Mouse (Mus musculus): ENCODE results near the gene Carhsp1.

Carhsp1 gene

GRCm38 (mm10) chr16:8671551-8672349 lies at the start of gene Carhsp1:
Gene Carhsp1 (minus strand): TSS chr16:8672155.
- DNase-seq (ENCODE audit: low spot score) = peak; percentile 68

DNA sequence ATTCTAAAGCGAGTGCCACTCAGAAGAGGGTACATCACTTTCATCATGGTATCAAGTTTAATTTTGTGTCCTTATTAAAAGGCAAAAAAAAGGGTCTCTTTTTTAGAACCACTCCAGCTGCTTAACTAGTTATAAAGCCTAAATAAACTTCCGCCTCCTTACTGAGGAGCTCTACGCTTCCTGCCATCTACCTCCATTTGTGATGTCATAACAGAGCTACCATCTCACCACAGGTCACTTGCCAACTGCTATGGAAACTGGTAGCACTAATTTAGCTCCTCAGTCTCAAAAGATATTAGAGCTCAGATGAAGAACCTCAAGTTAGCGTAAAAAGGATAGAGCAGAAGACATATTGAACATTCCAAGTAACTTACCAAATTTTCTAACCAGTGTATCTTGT lies 48.5 kb upstream of the Carhsp1 start:
- DNase-seq (ENCODE audit: low spot score) = no peak

DNA sequence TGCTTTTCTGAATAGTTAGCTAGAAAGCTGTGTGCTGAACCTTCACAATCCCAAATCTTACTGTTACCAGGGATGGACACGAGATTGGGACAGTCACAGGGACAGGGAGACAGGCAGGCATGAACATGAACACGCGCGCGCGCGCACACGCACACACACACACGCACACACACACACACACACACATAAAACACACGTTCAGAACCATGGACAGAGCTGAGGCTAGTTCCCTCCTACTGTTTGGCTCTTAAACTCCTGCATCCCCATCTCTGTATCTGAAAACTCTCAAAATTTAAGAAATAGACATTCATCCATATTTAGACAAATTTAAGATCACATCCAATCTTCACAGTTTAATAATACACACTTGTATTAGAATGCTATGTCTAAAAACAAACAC lies 45.8 kb upstream of the Carhsp1 start:
- no peak for DNase-seq (ENCODE audit: low spot score)

- DNase-seq (ENCODE audit: low spot score) = no peak
Measured at GRCm38 (mm10) chr16:8716300-8716699, 44.3 kb upstream of the Carhsp1 start.

DNA sequence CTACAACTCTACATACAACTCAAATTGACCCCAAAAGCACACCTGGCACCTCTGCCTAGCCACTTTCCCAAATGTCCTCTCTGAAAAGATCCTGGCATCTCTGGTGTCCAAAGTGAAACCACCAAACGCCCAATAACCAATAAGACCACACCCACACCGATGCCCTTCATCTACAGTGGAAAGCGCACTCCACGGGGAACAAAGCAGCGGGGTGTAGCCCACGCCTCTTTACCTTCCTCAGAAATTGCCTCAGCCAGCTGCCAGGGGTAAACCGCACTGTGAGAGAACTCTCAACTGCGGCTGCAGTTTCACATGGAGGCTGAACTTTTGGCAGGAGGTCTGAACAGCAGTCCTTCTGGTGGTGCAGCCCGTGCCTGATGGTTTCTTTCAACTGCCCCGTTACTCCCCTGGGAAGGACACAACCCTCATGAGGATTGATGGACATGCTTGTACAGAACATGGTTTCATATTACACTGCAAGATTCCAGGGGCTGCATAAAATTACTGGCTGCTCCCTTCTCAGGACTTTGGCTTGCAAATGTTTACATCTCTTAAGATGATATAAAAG lies 43.6 kb upstream of the Carhsp1 start:
- DNase-seq (ENCODE audit: low spot score) = no peak

- DNase-seq (ENCODE audit: low spot score) = no peak
Measured at GRCm38 (mm10) chr16:8714851-8715250, 42.9 kb upstream of the Carhsp1 start.

DNA sequence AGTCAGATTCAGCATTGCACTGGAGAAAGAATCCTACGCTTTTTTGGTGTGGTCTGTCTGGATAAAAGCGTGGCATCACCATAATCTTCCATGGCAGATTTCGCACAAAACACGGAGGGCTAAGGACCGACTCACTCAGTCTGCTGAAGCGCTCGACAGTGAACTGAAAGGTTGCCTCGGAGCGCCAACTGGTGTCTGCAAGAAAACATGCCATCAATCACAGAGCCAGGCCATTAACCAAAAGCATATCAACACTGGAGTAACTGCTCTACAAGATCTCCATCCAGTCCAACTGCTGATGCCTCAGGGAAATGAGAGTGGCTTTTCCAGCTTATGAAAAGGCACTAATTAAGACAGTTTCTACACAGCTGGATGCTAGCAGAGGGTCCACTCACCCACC lies 40.0 kb upstream of the Carhsp1 start:
- DNase-seq (ENCODE audit: low spot score) = no peak

- DNase-seq (ENCODE audit: low spot score) = no peak
Measured at GRCm38 (mm10) chr16:8700586-8700985, 28.6 kb upstream of the Carhsp1 start.

DNA sequence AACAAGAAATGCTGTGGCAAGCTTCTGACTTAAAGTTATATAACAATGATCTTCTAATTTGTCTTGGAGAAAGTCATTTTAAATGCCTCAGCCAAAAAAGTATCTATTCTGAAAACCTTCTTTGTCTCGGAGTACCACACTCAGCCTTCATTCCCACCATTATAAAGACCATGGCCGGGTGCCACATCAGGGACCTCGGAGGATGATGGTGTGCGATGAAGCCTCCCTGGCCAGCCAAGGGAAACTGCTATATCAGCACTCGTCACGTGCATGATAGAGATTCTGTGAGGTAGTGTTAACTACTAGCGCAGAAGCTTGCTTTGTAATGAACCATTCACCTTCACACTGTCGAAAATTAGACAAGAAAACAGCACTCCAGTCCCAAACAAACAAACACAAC lies 27.6 kb upstream of the Carhsp1 start:
- DNase-seq (ENCODE audit: low spot score) = no peak

- DNase-seq (ENCODE audit: low spot score) = no peak
Measured at GRCm38 (mm10) chr16:8691206-8691605, 19.3 kb upstream of the Carhsp1 start.

GRCm38 (mm10) chr16:8689979-8690656 lies 18.2 kb upstream of the Carhsp1 start:
- no peak for DNase-seq (ENCODE audit: low spot score)

DNA sequence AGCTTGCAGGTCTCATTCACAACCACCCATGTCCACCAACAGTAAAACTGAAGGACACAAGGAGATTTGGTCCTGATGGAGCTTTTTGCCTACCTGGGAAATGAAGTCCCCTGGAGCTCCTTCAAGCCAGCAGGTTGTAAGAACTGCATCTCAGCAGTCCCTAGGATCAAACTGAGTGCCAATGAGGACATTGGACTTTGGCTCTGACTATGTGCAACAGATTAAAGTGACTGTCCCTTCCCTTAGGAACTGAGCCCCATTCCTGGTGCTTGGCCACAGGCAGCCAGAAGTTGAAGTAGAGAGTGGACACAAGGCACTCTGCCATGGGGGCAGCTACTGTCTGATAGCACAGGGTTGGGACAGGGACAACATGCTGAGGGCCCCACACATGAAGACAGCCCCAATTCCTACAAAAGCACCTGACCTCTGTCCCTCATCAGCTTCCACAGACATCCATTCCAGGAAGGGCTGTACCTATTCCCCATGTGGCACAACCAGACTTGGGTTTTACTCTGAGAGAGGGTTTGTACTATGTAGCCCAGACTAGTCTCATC lies 15.7 kb upstream of the Carhsp1 start:
- DNase-seq (ENCODE audit: low spot score) = no peak

DNA sequence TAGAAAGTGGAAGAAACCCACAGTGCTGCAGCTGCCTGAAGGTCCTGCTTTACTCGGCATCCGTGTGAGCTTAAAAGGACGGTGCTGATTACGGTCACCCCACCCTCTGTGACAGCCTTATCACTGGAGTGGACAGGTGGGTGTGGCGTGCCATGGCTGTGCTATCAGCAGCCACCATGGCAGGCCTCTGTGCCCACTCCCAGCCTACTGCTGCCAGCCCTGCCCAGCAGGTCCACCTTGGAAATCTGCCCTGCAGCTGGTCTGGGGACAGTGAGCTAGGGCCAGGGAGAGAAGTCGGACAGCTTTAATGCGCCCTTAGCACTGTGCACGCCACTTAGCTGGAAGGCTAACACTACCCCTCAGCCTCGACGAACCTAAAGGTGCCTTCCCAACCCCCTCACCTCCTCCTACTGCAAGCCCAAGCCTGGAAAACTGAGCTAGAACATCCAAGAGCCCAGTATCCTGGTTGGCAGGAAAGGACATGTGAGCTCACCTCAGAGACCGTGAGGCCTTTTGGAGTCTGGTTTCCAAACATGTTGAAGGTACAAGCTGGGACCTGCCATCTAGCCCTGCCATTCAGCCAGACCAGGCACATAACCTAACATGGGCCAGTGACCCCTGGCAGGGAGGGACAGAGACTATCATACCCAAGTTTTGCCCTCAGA lies 15.0 kb upstream of the Carhsp1 start:
- DNase-seq (ENCODE audit: low spot score) = no peak

- DNase-seq (ENCODE audit: low spot score) = no peak
Measured at GRCm38 (mm10) chr16:8686121-8686870, 14.3 kb upstream of the Carhsp1 start.

GRCm38 (mm10) chr16:8685087-8685486 lies 13.1 kb upstream of the Carhsp1 start:
- DNase-seq (ENCODE audit: low spot score) = no peak

DNA sequence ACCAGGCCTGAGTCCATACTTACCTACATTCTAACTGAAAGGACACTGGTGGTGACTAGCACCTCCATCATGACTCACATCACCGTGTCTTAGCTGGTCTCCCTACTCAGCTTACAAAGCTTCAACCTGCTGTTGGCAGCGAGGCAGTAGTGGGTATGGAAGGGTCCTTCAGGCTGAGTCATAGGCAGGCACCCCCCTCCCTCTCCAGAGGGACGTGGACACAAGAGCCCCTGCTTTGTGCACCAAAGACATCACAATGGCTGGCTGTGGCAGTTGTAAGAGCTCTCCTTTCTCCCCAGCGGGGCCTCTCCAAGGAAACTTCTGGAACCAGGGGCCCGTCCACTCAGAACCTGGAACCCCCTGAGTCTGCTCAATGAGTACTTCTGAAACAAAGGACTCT lies 8.5 kb upstream of the Carhsp1 start, which contains the start of gene Gm5767:
Gene Gm5767, plus strand, starts transcription at position 301 of the 400 bp plus-strand sequence.
- no peak for DNase-seq (ENCODE audit: low spot score)

GRCm38 (mm10) chr16:8679780-8680179 lies 7.8 kb upstream of the Carhsp1 start:
- no peak for DNase-seq (ENCODE audit: low spot score)

DNA sequence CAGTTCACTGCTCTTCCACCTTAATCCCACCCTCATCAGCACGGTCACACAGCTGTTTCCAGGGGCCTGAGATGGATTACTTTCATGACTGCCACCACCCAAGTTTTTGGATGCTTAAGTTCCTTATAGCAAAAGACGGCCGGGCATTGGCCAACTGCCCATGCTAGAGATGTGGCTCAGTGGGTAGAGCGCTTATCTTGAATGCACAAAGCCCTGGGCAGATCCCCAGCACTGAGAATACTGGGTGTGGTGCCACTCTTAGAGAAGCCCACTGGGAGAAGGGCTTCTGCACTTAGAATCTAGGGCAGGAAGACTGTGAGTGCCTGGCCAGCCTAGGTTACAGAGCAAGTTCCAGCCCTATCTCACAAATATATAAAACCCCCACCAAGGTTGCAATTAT lies 6.7 kb upstream of the Carhsp1 start:
- DNase-seq (ENCODE audit: low spot score) = no peak

- no peak for DNase-seq (ENCODE audit: low spot score)
Measured at GRCm38 (mm10) chr16:8678035-8678434, 6.1 kb upstream of the Carhsp1 start.

DNA sequence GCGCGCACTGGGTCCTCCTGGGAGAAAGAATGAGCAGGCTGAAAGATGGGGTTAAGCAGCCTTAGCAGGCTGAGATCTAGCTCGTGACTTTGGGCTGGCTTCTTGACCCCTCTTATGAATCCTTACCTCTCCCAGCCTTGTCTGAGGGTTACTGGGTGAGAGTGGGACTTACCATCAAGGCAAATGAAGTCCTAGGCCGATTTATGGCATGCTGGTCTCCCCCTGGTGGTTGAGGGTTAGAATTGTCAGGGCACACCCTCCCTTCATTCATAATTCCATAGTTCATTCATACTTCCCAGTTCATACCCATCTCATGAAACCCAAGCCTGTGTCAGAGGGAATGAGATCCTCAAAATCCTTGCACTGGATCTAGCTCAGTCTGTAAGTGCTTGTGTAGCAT lies 4.8 kb upstream of the Carhsp1 start:
- no peak for DNase-seq (ENCODE audit: low spot score)

GRCm38 (mm10) chr16:8676228-8676627 lies 4.3 kb upstream of the Carhsp1 start:
- no peak for DNase-seq (ENCODE audit: low spot score)

DNA sequence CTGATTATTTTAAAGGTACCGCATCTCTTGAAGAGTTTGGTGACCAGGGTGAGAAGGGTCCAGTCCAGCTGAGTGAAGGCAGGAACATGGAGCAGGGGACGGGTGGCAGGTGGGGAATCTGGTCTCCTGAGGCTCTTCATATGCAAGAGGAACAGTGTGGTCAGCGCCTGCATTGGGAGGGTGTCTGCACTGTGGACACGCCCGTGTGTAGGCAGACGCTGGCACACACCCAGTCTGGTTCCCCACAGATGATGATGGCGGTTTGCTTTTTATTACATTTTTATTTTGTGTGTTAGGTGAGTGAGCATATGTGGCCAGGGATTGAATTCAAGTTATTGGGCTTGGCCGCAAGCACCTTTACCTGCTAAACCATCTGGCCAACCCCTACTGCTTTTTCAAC lies 3.6 kb upstream of the Carhsp1 start:
- no peak for DNase-seq (ENCODE audit: low spot score)
